Mouse (Mus musculus) midbrain, embryonic 14.5 days (tissue): Measurements from ENCODE around the gene Rims1. TPM values are rescaled to one million over a fixed set of nuclear protein-coding genes. Genes with fewer than 3 reads are reported as not detected.

Experiments used
- ATAC-seq: fragments of 200-750 bp; cut with Nextera tagmentation; 2 replicates; pipeline ENCODE4 v1.8.0; 2017; ENCODE audit warnings: moderate number of reproducible peaks, moderate library complexity; ENCODE audit not compliant: low FRiP score, low TSS enrichment
- DNase-seq: peaks from one replicate; pipeline ENCODE4 v3.0.0-alpha.2; 2015
- H3K27ac ChIP-seq: fragments of 300-500 bp; sonication (generic); replicated peaks from 2 replicates; pipeline ENCODE4 v1.5.1; 2014; ENCODE audit warnings: mild to moderate bottlenecking, low read depth, low read length, moderate library complexity
- H3K27me3 ChIP-seq: fragments of 300-500 bp; sonication (generic); 2 replicates; pipeline ENCODE4 v1.6.1; 2014; ENCODE audit warnings: low read length, control low read depth, mixed read lengths; ENCODE audit not compliant: control insufficient read depth, insufficient read depth
- H3K36me3 ChIP-seq: fragments of 300-500 bp; sonication (generic); 2 replicates; pipeline ENCODE4 v1.6.1; 2014; ENCODE audit warnings: low read length, control low read depth; ENCODE audit not compliant: control insufficient read depth, insufficient read depth
- H3K4me1 ChIP-seq: fragments of 300-500 bp; sonication (generic); 2 replicates; pipeline ENCODE4 v1.6.1; 2014; ENCODE audit warnings: mild to moderate bottlenecking, antibody characterized with exemption, low read length, control low read depth; ENCODE audit not compliant: control insufficient read depth, insufficient read depth
- H3K4me2 ChIP-seq: fragments of 300-500 bp; sonication (generic); 2 replicates; pipeline ENCODE4 v1.6.1; 2014; ENCODE audit warnings: mild to moderate bottlenecking, low read length, moderate library complexity
- H3K4me3 ChIP-seq: fragments of 300-500 bp; sonication (generic); replicated peaks from 2 replicates; pipeline ENCODE4 v1.5.1; 2014; ENCODE audit warnings: low read depth, low read length
- H3K9ac ChIP-seq: fragments of 300-500 bp; sonication (generic); replicated peaks from 2 replicates; pipeline ENCODE4 v1.6.1; 2014; ENCODE audit warnings: mild to moderate bottlenecking, low read length, moderate library complexity
- H3K9me3 ChIP-seq: fragments of 300-500 bp; sonication (generic); 2 replicates; pipeline ENCODE4 v1.6.1; 2016; ENCODE audit warnings: low read length, control low read depth, mixed read lengths; ENCODE audit not compliant: control insufficient read depth
- WGBS: fragments of 180-500 bp; shearing (Covaris S2); extraction: QIAGEN DNeasy Blood & Tissue Kit; methylation state at CpG from one replicate; pipeline ENCODE4 v1.1.7; 2014; 5-methylcytosine and 5-hydroxymethylcytosine counted together
- polyA plus RNA-seq: library from polyadenylated mRNA; unstranded; fragments of >200 nt; fragmentation: Nextera tagmentation; extraction: Ambion mirVana; gene quantifications from 2 replicates; pipeline ENCODE4 v1.2.1, GENCODE M21; 2014

The Rims1 gene
- polyA plus RNA-seq: 17.1 and 19.1 TPM in 2 replicates

DNA sequence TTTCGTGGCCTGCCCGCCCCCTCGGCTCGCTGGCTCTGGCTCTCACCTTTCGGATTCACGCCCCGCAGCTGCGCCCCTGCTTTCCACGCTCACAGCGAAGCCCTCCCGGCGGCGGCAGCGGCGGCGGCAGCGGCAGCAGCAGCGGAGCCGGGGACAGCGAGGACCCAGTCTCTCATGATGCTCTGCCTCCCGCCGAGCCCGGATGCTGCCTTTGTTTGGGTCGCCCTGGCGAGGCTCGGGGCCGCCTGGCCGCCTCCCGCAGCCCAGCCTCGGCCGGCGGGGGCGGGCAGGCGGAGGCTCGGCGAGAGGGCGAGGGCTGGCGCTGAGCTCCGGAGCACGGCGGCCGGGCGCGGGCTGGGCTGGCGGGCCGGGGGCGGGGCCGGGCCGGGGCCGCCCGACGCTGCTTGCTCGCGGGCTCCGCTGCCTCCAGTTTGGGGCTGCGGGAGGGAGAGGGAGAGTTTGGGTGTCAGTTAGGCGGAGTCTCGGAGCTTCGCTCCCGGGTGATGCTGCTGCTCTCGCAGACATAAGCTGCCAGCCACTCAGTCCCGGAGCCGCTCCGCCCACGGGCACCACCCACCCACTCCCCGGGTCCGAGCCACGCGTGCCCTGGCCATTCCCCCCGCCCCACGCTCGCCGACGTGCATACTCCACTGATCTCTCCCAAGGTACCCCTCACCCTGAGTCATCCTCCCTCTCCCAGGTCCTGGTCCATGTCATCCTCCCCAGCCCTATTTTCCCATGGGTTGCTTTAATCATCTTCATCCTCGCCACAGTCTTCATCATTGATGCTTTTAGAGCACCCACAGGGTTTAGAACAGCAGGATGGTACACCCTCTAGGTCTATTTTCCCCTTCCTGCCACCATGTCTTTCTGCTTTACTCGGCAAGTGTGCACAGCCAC, at the start of gene Rims1:
Gene Rims1 (minus strand): TSS at position 269 of the 900 bp plus-strand sequence.
- ATAC-seq (peak; percentile 92), DNase-seq (peak; percentile 82)
- Histone ChIP-seq H3K27me3 (no peaks in the 10 kb centered on the region), H3K4me1 (peaks cover 16% of the 10 kb centered on the region), H3K4me3 (peak within 1 kb of the TSS; percentile 77), H3K9ac (peak within 1 kb of the TSS; percentile 98), H3K9me3 (no peaks in the 10 kb centered on the region), H3K4me2 (peak within 1 kb of the TSS; percentile 69), H3K27ac (peak within 1 kb of the TSS; percentile 93), H3K36me3 (no peaks in the 10 kb centered on the region)
- WGBS: 1% methylated on average over 71 of the region's 76 CpGs

DNA sequence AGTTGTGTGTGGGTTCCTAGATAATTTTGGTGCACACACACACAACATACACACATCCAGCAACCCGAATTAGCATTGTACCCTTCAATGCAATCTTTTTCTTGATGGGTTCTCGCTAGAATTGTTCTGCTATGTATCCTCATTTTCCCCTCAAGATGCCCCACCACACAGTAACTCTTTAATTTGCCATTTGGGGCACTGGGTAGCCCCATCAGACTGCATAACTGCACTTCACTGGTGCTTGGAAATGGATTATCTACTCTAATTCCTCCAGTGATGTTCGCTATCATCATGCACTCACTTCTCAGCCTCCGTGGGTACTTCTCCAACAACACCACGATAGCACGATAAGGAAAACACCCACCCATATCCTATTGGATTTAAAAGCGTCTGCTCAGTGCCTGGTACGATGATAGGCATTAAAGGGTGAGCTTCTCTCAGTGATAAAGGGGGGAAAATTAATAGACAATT, 867 bp upstream of the Rims1 start:
- H3K27me3 ChIP-seq: no peaks in the 10 kb centered on the region
- peak overlapping the region; percentile 77 for H3K4me3 ChIP-seq
- no peaks in the 10 kb centered on the region for H3K36me3 ChIP-seq
- DNase-seq: peak; percentile 35
- H3K9ac ChIP-seq: peak overlapping the region; percentile 98
- peak overlapping the region; percentile 93 for H3K27ac ChIP-seq
- peaks cover 16% of the 10 kb centered on the region for H3K4me1 ChIP-seq
- no peak for ATAC-seq
- WGBS: 16% methylated on average over 8 of the region's 8 CpGs
- H3K4me2 ChIP-seq: peak overlapping the region; percentile 69
- H3K9me3 ChIP-seq: no peaks in the 10 kb centered on the region

DNA sequence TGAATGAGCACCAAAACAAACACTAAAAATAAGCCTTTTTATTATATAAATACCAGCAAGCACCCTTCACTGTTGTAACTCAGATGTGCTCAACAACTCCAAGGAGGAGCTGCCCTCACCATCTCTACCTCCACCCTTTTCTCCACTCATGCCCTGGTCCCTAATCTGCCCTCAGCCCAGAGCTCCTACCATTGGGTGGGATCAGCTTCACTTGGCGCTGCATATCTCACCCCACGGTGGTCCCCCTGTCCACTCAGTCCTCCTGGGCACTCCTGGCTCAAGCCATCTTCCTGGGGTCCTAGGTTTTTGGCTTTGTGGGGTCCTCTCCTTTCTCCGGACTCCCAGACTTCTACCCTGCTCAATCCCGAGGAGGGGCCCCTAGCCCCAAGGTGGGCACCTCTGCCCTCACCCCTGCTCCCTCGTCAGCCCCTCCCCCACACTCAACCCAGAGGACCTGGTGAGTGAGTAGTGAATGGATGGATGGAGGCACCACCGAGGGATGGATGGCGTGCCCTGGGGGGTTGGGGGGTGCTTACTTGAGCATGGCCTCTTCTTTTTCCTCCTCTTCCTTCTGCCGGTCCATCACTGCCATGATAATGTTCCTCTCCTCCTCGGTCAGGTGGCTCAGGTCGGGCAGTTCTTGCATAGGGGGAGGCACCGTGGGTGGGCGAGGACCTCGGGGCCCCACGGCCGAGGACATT, 619 bp downstream of the Rims1 start:
- H3K4me2 ChIP-seq: peak overlapping the region; percentile 69
- no peaks in the 10 kb centered on the region for H3K27me3 ChIP-seq
- 5% methylated on average over 15 of the region's 15 CpGs for WGBS
- ATAC-seq: peak; percentile 66
- peak overlapping the region; percentile 93 for H3K27ac ChIP-seq
- no peaks in the 10 kb centered on the region for H3K36me3 ChIP-seq
- peak overlapping the region; percentile 77 for H3K4me3 ChIP-seq
- H3K9me3 ChIP-seq: no peaks in the 10 kb centered on the region
- peak overlapping the region; percentile 98 for H3K9ac ChIP-seq
- H3K4me1 ChIP-seq: peaks cover 16% of the 10 kb centered on the region
- DNase-seq: no peak

DNA sequence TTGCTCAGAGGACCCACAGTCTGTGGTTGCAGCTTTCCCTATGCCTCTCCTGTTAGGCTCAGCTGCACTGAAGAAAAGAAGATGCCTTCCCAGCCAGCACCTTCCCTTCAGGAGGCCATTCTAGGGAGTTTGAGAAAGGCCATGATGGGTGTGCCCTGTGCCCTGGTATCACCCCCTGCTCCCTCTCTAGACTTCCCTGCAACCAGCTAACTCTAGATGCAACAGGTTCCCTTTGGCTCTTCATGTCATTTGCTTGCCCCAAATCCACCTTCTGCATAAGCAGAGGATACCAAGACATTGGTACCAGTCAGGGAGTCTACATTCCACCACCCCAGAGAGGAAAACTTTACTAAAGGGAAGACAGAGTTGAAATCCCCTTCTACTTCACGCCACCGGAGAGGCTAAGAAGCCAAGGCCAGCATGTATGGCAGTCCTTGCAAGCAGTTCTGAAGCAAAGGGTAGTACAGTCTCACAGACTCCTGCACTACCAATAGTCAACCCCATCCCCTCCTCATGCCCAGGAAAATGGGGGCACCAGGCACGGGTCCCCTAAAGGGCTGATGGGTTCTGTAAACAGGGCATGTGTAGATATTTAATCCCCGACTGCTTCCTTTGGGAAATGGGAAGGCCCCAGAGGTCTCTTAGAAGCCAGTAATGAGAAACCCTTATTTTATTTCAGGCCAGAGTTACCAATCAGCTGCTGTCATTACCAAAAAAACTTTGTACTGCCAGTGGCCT, 1.5 kb downstream of the Rims1 start:
- Histone ChIP-seq H3K36me3 (no peaks in the 10 kb centered on the region), H3K9ac (peak overlapping the region; percentile 98; the same call in 1 of the 2 replicates), H3K4me2 (peak overlapping the region; percentile 69), H3K27ac (no peak overlapping the region), H3K9me3 (no peaks in the 10 kb centered on the region), H3K4me1 (peaks cover 16% of the 10 kb centered on the region), H3K27me3 (no peaks in the 10 kb centered on the region), H3K4me3 (peak overlapping the region; percentile 77)
- 73% methylated on average over 4 of the region's 4 CpGs for WGBS
- DNase-seq: peak; percentile 7
- no peak for ATAC-seq

DNA sequence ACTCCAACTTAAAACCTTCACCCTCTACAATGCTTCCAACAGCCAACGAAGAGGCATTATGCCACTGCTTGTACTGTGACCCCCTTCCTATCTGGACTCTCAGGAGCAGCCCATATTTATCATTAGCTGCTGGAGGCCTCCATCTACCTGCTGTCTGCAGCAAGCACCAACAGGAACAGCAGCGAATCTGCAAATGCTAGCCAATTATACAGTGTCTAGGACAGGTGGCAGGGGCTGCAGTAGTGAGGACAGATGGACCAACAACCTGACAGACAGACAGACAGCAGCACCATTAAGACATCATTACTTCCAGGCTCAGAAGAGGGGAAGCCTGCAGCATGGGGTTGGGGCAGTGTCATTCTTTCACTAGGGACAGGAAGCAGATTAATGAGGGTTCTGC, 2.3 kb downstream of the Rims1 start:
- DNase-seq (peak; percentile 2), ATAC-seq (no peak)
- Histone ChIP-seq H3K27me3 (no peaks in the 10 kb centered on the region), H3K9ac (peak overlapping the region; percentile 98), H3K4me1 (peaks cover 16% of the 10 kb centered on the region), H3K36me3 (no peaks in the 10 kb centered on the region), H3K9me3 (no peaks in the 10 kb centered on the region), H3K27ac (no peak overlapping the region), H3K4me2 (peak overlapping the region; percentile 69), H3K4me3 (peak overlapping the region; percentile 77; the same call in 1 of the 2 replicates)
- WGBS: 78% methylated on average over 2 of the region's 2 CpGs

DNA sequence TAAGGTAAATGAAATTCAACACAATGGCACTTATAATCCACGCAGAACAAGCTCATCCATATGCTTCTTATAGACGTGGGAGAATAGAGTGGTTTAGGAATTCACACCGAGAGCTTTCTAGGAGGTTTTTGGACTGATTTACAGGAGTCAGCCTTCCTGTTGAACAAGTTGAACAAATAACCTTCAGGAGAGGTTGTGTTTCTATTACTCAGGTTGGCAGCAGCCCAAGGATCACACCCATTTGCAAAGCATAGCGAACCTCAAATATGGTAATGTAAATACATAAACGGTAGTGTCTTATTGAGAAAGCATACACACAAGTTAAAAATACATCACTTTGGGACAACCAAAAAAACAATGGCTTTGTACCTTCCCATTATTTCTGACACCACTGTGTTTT, 5.5 kb downstream of the Rims1 start:
- 88% methylated on average over 5 of the region's 5 CpGs for WGBS
- Histone ChIP-seq H3K4me2 (no peak overlapping the region), H3K36me3 (no peaks in the 10 kb centered on the region), H3K27me3 (no peaks in the 10 kb centered on the region), H3K9me3 (no peaks in the 10 kb centered on the region), H3K9ac (no peak overlapping the region), H3K4me1 (peaks cover 16% of the 10 kb centered on the region), H3K27ac (no peak overlapping the region), H3K4me3 (no peak overlapping the region)
- no peak for ATAC-seq
- DNase-seq: no peak

DNA sequence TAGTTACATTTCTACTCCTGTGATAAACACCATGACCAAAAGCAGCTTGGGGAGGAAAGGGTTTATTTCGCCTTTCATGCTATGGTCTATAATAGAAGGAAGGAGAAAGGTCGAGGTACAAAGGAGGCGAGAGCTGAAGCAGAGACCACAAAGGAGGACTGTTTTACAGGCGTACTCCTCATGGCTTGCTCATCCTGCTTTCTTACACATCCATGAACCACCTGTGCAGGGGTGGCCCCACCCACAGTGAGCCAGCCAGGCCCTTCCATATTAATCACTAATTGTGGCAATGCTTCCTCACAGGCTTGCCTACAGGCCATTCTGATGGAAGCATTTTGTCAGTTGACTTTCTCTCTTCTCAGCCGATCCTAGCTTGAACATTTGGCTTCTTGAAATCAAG, 8.7 kb downstream of the Rims1 start:
- 68% methylated on average over 5 of the region's 5 CpGs for WGBS
- ATAC-seq (no peak), DNase-seq (no peak)
- Histone ChIP-seq H3K4me1 (no peaks in the 10 kb centered on the region), H3K9me3 (no peaks in the 10 kb centered on the region), H3K4me2 (no peak overlapping the region), H3K27ac (no peak overlapping the region), H3K4me3 (no peak overlapping the region), H3K36me3 (no peaks in the 10 kb centered on the region), H3K27me3 (no peaks in the 10 kb centered on the region), H3K9ac (no peak overlapping the region)

DNA sequence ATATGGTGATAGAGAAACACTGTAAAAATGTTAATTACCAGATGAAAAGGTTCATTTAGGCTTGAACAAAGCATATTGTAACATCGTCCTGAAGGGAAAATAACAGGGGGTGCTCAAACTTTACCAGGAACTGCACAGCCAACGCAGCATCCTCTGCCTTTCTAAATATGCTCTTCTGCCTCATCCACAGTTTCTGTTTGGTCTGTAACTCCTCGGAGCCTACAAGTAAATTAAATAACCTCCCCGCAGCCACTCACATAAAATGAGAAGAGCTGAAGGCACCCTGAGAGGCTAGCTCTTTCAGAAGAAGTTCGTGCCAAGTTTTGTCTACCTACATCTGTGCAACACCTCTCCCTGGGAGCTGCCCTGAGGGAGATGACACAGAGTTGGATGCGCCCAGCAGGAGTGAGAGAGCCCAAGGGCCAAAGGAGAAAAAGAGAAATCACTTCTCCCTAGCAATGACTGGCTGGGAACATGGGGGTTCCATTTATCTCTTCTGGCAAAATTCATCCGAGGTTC, 16.3 kb downstream of the Rims1 start:
- Histone ChIP-seq H3K27ac (no peak overlapping the region), H3K27me3 (no peaks in the 10 kb centered on the region), H3K4me1 (no peaks in the 10 kb centered on the region), H3K9ac (no peak overlapping the region), H3K4me2 (no peak overlapping the region), H3K9me3 (no peaks in the 10 kb centered on the region), H3K4me3 (no peak overlapping the region), H3K36me3 (no peaks in the 10 kb centered on the region)
- 38% methylated on average over 7 of the region's 7 CpGs for WGBS
- DNase-seq: no peak
- ATAC-seq: no peak
